ENCODE assay signal across 10 mouse cellular contexts in genomic region chr8:89026139-89026520, GRCm38 (mm10). TPM values are rescaled to one million over a fixed set of nuclear protein-coding genes. Genes with fewer than 3 reads are reported as not detected.
DNase-seq lines count a peak whose midpoint lies in the region; ATAC-seq and TF ChIP-seq lines count a peak whose summit lies in the region.
"Had no signal": no experiment of that assay in that cellular context is flagged by ENCODE, and none has a peak within 500 bp of the region (broad histone marks: within the 10 kb centered on the region; RNA-seq: fewer than 3 reads in every experiment).

No protein-coding gene starts in this region.

- WGBS in heart, embryonic 15.5 days: 25% methylated on average over 13 of the region's 13 CpGs
- 47% methylated on average over 13 of the region's 13 CpGs for whole genome bisulfite sequencing in heart, adult 2 months
- 6% methylated on average over 12 of the region's 13 CpGs for WGBS in hindbrain, embryonic 13.5 days
- 3% methylated on average over 12 of the region's 13 CpGs for WGBS in midbrain, embryonic 11.5 days

- no peak for TF ChIP-seq EP300 in heart, adult 2 months (IDR thresholded peaks at IDR 0.05; ENCODE audit: insufficient read depth, low read depth, low read length)

- intact Hi-C loops in heart, adult 2 months (cut with DNase I): no loop called here

- peak overlapping the region; percentile 82 for H3K4me2 ChIP-seq in heart, embryonic 15.5 days
- peak overlapping the region; percentile 67 for H3K4me2 ChIP-seq in hindbrain, embryonic 13.5 days
- peak overlapping the region; percentile 56 for H3K4me2 ChIP-seq in midbrain, embryonic 11.5 days

- no peaks in the 10 kb centered on the region for H3K36me3 ChIP-seq in heart, embryonic 15.5 days
- no peaks in the 10 kb centered on the region for H3K36me3 ChIP-seq in heart, adult 2 months (ENCODE audit: control insufficient read depth, insufficient read depth, low read length)
- peaks cover 3% of the 10 kb centered on the region; the same call in 1 of the 2 replicates for H3K36me3 ChIP-seq in hindbrain, embryonic 13.5 days
- H3K36me3 ChIP-seq in midbrain, embryonic 11.5 days (ENCODE audit: control insufficient read depth, insufficient read depth, low read length): peaks cover 14% of the 10 kb centered on the region

- H3K79me2 ChIP-seq in heart, adult 2 months (replicated peaks; ENCODE audit: control insufficient read depth, insufficient read depth, low read length): no peaks in the 10 kb centered on the region

- TF ChIP-seq CTCF in heart, adult 2 months (IDR thresholded peaks at IDR 0.05): no peak

- H3K4me3 ChIP-seq in heart, embryonic 15.5 days: peak overlapping the region; percentile 44
- H3K4me3 ChIP-seq in heart, adult 2 months: no peak overlapping the region
- H3K4me3 ChIP-seq in hindbrain, embryonic 13.5 days: peak overlapping the region; percentile 38
- peak overlapping the region; percentile 27 for H3K4me3 ChIP-seq in midbrain, embryonic 11.5 days (ENCODE audit: low read depth, low read length)

- peaks cover 42% of the 10 kb centered on the region for H3K27me3 ChIP-seq in heart, embryonic 15.5 days
- H3K27me3 ChIP-seq in heart, adult 2 months (ENCODE audit: control insufficient read depth, insufficient read depth, low read length): peaks cover 11% of the 10 kb centered on the region
- peaks cover 42% of the 10 kb centered on the region for H3K27me3 ChIP-seq in hindbrain, embryonic 13.5 days
- peaks cover 5% of the 10 kb centered on the region; the same call in 1 of the 2 replicates for H3K27me3 ChIP-seq in midbrain, embryonic 11.5 days (ENCODE audit: control insufficient read depth, insufficient read depth, low read length)

- H3K27ac ChIP-seq in heart, embryonic 15.5 days: no peak overlapping the region
- no peak overlapping the region for H3K27ac ChIP-seq in heart, adult 2 months
- 0 out of 2 replicates have a peak overlapping the region, but pooled peaks have one; percentile 2 for H3K27ac ChIP-seq in hindbrain, embryonic 13.5 days
- H3K27ac ChIP-seq in midbrain, embryonic 11.5 days (ENCODE audit: low read depth, low read length): no peak overlapping the region

- H3K9me3 ChIP-seq in heart, embryonic 15.5 days (replicated peaks): no peaks in the 10 kb centered on the region
- no peaks in the 10 kb centered on the region for H3K9me3 ChIP-seq in hindbrain, embryonic 13.5 days
- no peaks in the 10 kb centered on the region for H3K9me3 ChIP-seq in midbrain, embryonic 11.5 days (ENCODE audit: control insufficient read depth, low read length)

- H3K4me1 ChIP-seq in heart, embryonic 15.5 days (replicated peaks): peaks cover 16% of the 10 kb centered on the region
- no peaks in the 10 kb centered on the region for H3K4me1 ChIP-seq in heart, adult 2 months (ENCODE audit: control insufficient read depth, insufficient read depth, low read length)
- H3K4me1 ChIP-seq in hindbrain, embryonic 13.5 days (replicated peaks): peaks cover 39% of the 10 kb centered on the region
- H3K4me1 ChIP-seq in midbrain, embryonic 11.5 days (ENCODE audit: control insufficient read depth, insufficient read depth, low read length): peaks cover 27% of the 10 kb centered on the region

- DNase-seq in heart, adult 2 months: no peak
- peak; percentile 60 for DNase-seq in ZHBTc4 (ENCODE audit: low read depth, low spot score)
- peak; percentile 91 for DNase-seq in midbrain, embryonic 11.5 days (ENCODE audit: low spot score, missing footprints)
- DNase-seq in urinary bladder, postnatal 10 days (ENCODE audit: low spot score): no peak
- DNase-seq in left cerebral cortex, adult 11 months (ENCODE audit: low spot score): no peak
- DNase-seq in frontal cortex, postnatal 14 days (ENCODE audit: low spot score in 2 of 2): no peak
- DNase-seq: thymus, postnatal 25 days had no signal

- ATAC-seq in heart, embryonic 15.5 days (replicated peaks; ENCODE audit: insufficient number of reproducible peaks, insufficient read depth, low FRiP score, low read depth): no peak
- ATAC-seq in hindbrain, embryonic 13.5 days (ENCODE audit: low FRiP score): peak; percentile 21; the same call in 1 of the 2 replicates
- no peak for ATAC-seq in midbrain, embryonic 11.5 days (ENCODE audit: low FRiP score)

- H3K9ac ChIP-seq in heart, embryonic 15.5 days: no peak overlapping the region
- H3K9ac ChIP-seq in heart, adult 2 months (ENCODE audit: low read depth, low read length): no peak overlapping the region
- peak overlapping the region; percentile 67 for H3K9ac ChIP-seq in hindbrain, embryonic 13.5 days
- peak overlapping the region; percentile 53 for H3K9ac ChIP-seq in midbrain, embryonic 11.5 days (ENCODE audit: low read length)

- no peak for TF ChIP-seq POLR2A in heart, adult 2 months (IDR thresholded peaks at IDR 0.05; ENCODE audit: insufficient read depth, low read depth, low read length)

RNA-seq across cellular contexts. Expression of gene Sall1, which starts 17.8 kb away (rescaled TPM):
- 2.5 and 3.6 TPM in 2 replicates for polyA plus RNA-seq in heart, embryonic 15.5 days (2015; fragmentation: Nextera tagmentation; extraction: Ambion mirVana)
- total RNA-seq in heart, adult 2 months (2021): 1 to 10 TPM in 1 of 2 experiments, under 1 TPM in 1; 0.91 to 1.2 TPM
- 0.80 and 1.1 TPM in 2 replicates for polyA plus RNA-seq in heart, adult 2 months (2012; rRNA removed)
- 9.3 and 10.5 TPM in 2 replicates for polyA plus RNA-seq in hindbrain, embryonic 13.5 days (2015; fragmentation: Nextera tagmentation; extraction: Ambion mirVana)
- polyA plus RNA-seq in midbrain, embryonic 11.5 days (2014; fragmentation: Nextera tagmentation; extraction: Ambion mirVana): 17.0 and 17.1 TPM in 2 replicates
- polyA plus RNA-seq: erythroblast, embryonic 14.5 days had no signal

Comparison
In these comparisons a context has a peak if more than half of its experiments do, and no peak if none do; other contexts are left out.
1. H3K9ac ChIP-seq: peak in hindbrain, embryonic 13.5 days (single experiment) and midbrain, embryonic 11.5 days (single experiment); none in heart, embryonic 15.5 days (single experiment) and heart, adult 2 months (single experiment).
2. DNase-seq: peak in ZHBTc4 (single experiment) and midbrain, embryonic 11.5 days (single experiment); none in heart, adult 2 months (0 of 2), urinary bladder, postnatal 10 days (single experiment), left cerebral cortex, adult 11 months (single experiment) and frontal cortex, postnatal 14 days (0 of 2).
3. Peak in every context shown above with its lines, with median percentiles within 50 percentile points of each other: H3K4me2 ChIP-seq.